Mouse (Mus musculus): ENCODE results near the gene Megf11.

The Megf11 gene

GRCm38 (mm10) chr9:64752575-64752974, 367.1 kb downstream of the Megf11 start:
- CTCF ChIA-PET = no interaction called here

- CTCF ChIA-PET = interaction anchor here (0.5 kb wide), 1 partner anchor 9 kb away, joined by 5 read pairs; no protein-coding TSS in a partner anchor
These were observed 372.6 kb downstream of the Megf11 start for GRCm38 (mm10) chr9:64758052-64758451.

Measured in spleen, embryonic (tissue).